Comparison of ENCODE assay signal across 8 mouse cellular contexts in genomic region chr10:63023749-63024579, GRCm38 (mm10). TPM values are rescaled to one million over a fixed set of nuclear protein-coding genes. Genes with fewer than 3 reads are reported as not detected.
DNase-seq lines count a peak whose midpoint lies in the region; ATAC-seq lines count a peak whose summit lies in the region.

TSS of gene Hnrnph3 (minus strand) at chr10:63024217.
TSS of gene Pbld2 (plus strand) at chr10:63024315.

- H3K9ac ChIP-seq in intestine, embryonic 14.5 days (ENCODE audit: low read length), result peak within 1 kb of the TSS; percentile 99

- H3K27me3 ChIP-seq in intestine, embryonic 14.5 days (replicated peaks; ENCODE audit: control insufficient read depth, insufficient read depth, low read length), result no peaks in the 10 kb centered on the region

- H3K9me3 ChIP-seq in intestine, embryonic 14.5 days (ENCODE audit: control insufficient read depth, low read length), result no peaks in the 10 kb centered on the region

- peak within 1 kb of the TSS; percentile 76 for H3K4me2 ChIP-seq in intestine, embryonic 14.5 days (ENCODE audit: low read length)

- ATAC-seq in intestine, embryonic 14.5 days (replicated peaks; ENCODE audit: low FRiP score, low TSS enrichment, low read depth), result peak; percentile 96

- no peaks in the 10 kb centered on the region for H3K36me3 ChIP-seq in intestine, embryonic 14.5 days (ENCODE audit: control insufficient read depth, insufficient read depth, low read length)

- H3K4me3 ChIP-seq in intestine, embryonic 14.5 days (ENCODE audit: low read depth, low read length), result peak within 1 kb of the TSS; percentile 92

- peak within 1 kb of the TSS; percentile 100 for H3K27ac ChIP-seq in intestine, embryonic 14.5 days (ENCODE audit: low read depth)

- intact Hi-C loops in left cerebral cortex, postnatal 14 days (cut with DNase I), result loop anchor here (2.0 to 10.0 kb wide), 2 partner anchors 43 to 91 kb away; no protein-coding TSS in a partner anchor

- peaks cover 22% of the 10 kb centered on the region for H3K4me1 ChIP-seq in intestine, embryonic 14.5 days (replicated peaks; ENCODE audit: control insufficient read depth, insufficient read depth, low read length)

- DNase-seq in adrenal gland, adult 18-20 months (ENCODE audit: low spot score in 2 of 2), result peak; percentile 99
- peak; percentile 98 for DNase-seq in embryo, embryonic 11 days
- peak; percentile 98 for DNase-seq in gastrocnemius, postnatal 25 days
- DNase-seq in intestine, embryonic 14.5 days (ENCODE audit: low spot score), result peak; percentile 100
- DNase-seq in left cerebral cortex, postnatal 14 days (ENCODE audit: low spot score in 2 of 2), result peak; percentile 98 to 99
- DNase-seq in mesoderm, embryonic 11.5 days (ENCODE audit: low read depth, low spot score), result peak; percentile 99
- peak; percentile 97 for DNase-seq in right cerebral cortex, postnatal 36 days (ENCODE audit: low spot score in 2 of 2)
- DNase-seq in yolk sac, embryonic 10.5 days (ENCODE audit: low spot score), result peak; percentile 98

- under 1% methylated on average over 67 of the region's 69 CpGs for WGBS in intestine, embryonic 14.5 days

RNA-seq across cellular contexts. Expression of gene Hnrnph3, which starts in this region (rescaled TPM):
- total RNA-seq in adrenal gland, adult 18-20 months (2021), result 10 to 100 TPM; 51.1 to 53.6 TPM
- total RNA-seq in gastrocnemius, postnatal 25 days (2021), result 10 to 100 TPM; 16.9 to 17.4 TPM
- 55.8 and 60.5 TPM in 2 replicates for polyA plus RNA-seq in intestine, embryonic 14.5 days (2014; fragmentation: Nextera tagmentation; extraction: Ambion mirVana)
- total RNA-seq in left cerebral cortex, postnatal 14 days (2021), result 10 to 100 TPM; 36.0 to 36.6 TPM

RNA-seq across cellular contexts. Expression of gene Pbld2, which starts in this region (rescaled TPM):
- total RNA-seq in adrenal gland, adult 18-20 months (2021), result 1 to 10 TPM; 4.2 to 4.9 TPM
- total RNA-seq in gastrocnemius, postnatal 25 days (2021), result 1 to 10 TPM; 2.7 to 3.2 TPM
- polyA plus RNA-seq in intestine, embryonic 14.5 days (2014; fragmentation: Nextera tagmentation; extraction: Ambion mirVana), result 1.3 and 2.5 TPM in 2 replicates
- 1 to 10 TPM; 1.4 to 1.8 TPM for total RNA-seq in left cerebral cortex, postnatal 14 days (2021)

Comparison
In these comparisons a context has a peak if more than half of its experiments do, and no peak if none do; other contexts are left out.
1. Peak in every context shown above with its lines: DNase-seq, ATAC-seq, H3K4me3 ChIP-seq and H3K27ac ChIP-seq.